Mouse (Mus musculus) heart, postnatal 36 days (tissue): ENCODE results near the gene Mt4. TPM values are rescaled to one million over a fixed set of nuclear protein-coding genes. Genes with fewer than 3 reads are reported as not detected.
"Not testable (repeated sequence)": the region's sequence is repeated elsewhere in the genome, so short reads cannot be mapped to it uniquely, and the experiment has no call there.

ENCODE experiments used
- DNase-seq, 2 experiments: peaks; one replicate each; pipeline ENCODE4 v3.0.0; 2021 to 2022
- intact Hi-C: fragments of 180-260 bp; cut with DNase I; formaldehyde crosslinking; loops from one replicate; pipeline ENCODE4 v1.15.1; 2025
- total RNA-seq, 2 experiments: library from RNA; stranded (reverse); gene quantifications; 2 replicates each; pipeline ENCODE4 v1.2.3; 2021

The Mt4 gene
- total RNA-seq, 2 experiments from 2014 or later: not detected

DNA sequence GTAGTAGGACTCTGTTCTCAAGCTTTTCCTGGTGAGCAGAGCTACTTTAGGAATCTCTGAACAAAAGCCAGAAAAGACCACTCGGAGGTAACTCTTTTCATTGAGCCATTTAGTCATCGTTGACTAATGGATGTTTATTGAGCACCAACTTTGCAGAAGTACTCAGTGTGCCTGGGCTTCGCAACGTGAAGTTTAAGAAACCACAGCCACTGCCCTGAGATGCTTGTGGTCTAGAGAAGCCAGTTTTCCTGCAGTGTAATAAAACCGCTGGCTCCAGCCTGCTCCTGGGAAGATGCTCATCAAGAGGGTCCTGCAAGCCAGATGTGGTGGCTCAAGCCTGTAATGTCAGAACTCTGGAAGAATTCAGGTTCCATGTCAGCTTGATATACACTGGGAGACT lies 4.9 kb upstream of the Mt4 start:
- DNase-seq: no peak
- intact Hi-C loops: no loop called here

- intact Hi-C loops, DNase-seq: not testable (repeated sequence)
These were observed 2.4 kb upstream of the Mt4 start for GRCm38 (mm10) chr8:94134601-94135000.

- intact Hi-C loops: no loop called here
- no peak for DNase-seq
These were observed 1.4 kb upstream of the Mt4 start for GRCm38 (mm10) chr8:94135556-94135955.

GRCm38 (mm10) chr8:94136192-94136591 lies 805 bp upstream of the Mt4 start:
- intact Hi-C loops: no loop called here
- DNase-seq: no peak

DNA sequence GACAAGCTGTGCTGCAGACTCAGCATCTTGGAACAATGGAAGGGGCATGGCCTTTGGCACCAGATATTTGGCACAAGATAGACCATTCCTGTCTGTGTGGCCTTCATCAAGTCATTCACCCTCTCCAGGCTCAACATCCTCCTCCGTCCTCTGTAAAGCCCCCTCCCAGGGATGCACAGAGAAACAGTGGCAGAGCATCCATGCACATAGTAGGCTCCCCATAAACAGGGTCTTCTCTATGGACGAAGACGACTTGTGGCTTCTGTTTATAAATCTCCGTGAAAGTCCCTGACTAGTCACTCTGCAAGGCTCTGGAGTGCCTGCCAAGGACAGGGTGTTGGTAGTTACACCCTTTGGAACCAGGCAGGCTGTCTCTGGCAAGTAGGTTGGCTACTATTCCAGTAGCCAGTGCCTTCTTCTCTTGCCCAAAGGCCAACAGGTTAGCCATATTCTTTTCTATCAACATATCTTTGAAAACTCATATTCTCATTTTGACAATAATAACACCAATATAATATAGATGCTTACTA lies 3.3 kb downstream of the Mt4 start:
- no peak for DNase-seq
- intact Hi-C loops: no loop called here

GRCm38 (mm10) chr8:94148236-94148635 lies 11.2 kb downstream of the Mt4 start:
- no peak for DNase-seq
- intact Hi-C loops: no loop called here

- intact Hi-C loops: no loop called here
- no peak for DNase-seq
These were observed 13.9 kb downstream of the Mt4 start for GRCm38 (mm10) chr8:94150925-94151324.

DNA sequence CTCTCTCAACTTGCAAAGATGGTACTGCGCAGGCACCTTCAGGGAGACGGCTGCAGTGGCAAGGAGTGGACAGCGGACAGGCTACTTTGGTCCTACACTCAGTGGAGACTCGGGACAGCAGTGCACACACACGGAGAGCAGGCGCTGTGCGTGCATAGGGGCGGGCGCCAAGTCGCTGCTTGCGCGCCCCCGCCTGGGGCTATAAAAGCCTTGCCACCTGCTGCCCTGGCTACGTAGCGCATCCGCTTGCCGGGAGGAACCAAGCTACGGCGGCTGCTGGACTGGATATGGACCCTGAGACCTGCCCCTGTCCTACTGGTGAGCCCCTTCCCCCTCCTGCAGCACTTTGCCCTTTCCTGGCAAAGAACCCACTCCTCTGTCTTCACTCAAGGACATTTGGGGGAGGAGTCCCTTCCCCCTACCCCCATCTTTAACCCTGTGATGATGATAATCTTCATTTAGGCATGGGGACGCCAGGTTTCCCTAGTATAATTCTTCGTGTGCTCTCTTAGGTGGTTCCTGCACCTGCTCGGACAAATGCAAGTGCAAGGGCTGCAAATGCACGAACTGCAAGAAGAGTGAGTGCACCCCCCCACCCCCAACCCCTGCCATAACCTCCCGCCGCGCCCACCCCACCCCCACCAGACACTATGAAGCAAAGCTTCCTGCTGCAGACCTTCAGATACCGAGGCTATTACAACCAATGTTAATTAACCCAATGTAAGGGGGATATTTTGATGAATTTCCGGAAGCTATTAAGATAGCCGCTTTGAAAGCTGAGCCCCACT lies 15.7 kb downstream of the Mt4 start, which contains the start of gene Mt3:
Mt3 (plus strand) TSS at position 95 of the 788 bp plus-strand sequence.
- intact Hi-C loops: no loop called here
- peak; percentile 30 to 34 for DNase-seq

GRCm38 (mm10) chr8:94153451-94153850 lies 16.5 kb downstream of the Mt4 start:
- no peak for DNase-seq
- intact Hi-C loops: no loop called here

DNA sequence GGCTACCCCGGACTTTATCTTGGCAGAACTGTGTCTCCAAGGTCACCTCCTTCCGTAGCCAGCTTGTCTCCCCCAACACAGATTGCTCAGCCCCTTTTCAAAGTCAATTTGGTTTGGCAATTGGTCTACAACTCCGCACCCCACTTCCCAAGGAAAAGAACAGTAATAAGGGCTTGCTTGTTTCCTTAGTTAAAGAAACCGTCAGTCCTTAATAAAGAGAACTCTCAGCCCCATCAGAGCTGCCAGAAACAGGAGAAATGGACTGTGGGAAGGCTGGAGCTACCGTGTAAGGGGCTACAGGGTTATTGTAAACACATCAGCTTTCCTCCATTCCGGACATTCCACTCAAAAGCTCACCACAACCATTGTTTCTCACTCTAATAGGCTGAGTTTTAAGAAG lies 17.5 kb downstream of the Mt4 start:
- intact Hi-C loops: no loop called here
- DNase-seq: no peak

- intact Hi-C loops: no loop called here
- DNase-seq: no peak
These were observed 19.1 kb downstream of the Mt4 start for GRCm38 (mm10) chr8:94156092-94156491.

DNA sequence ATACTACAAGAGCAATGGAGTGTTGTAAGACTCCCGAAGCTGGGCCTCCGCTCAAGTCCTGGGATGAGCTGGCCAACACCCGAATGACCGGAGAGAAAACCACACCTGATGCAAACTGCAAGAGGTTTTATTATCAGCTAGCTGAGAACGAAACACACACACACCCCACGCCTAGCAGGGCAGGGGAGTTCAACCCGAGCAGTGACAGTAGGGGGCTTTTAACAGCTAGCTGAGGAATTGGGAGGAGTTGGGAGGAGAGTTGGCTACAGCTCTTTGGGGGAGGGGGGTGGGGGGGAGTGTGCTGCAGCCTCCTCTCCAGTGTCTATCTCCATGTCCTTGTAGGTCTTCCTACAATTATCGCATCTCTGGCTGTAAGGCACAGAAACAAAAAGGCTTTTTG lies 28.8 kb downstream of the Mt4 start:
- intact Hi-C loops, DNase-seq: not testable (repeated sequence)

- DNase-seq: peak; percentile 92 to 96
- intact Hi-C loops: loop anchor here (1.0 kb wide), 2 partner anchors 19 to 32 kb away; no protein-coding TSS in a partner anchor
These were observed 30.2 kb downstream of the Mt4 start for GRCm38 (mm10) chr8:94167244-94167643.

DNA sequence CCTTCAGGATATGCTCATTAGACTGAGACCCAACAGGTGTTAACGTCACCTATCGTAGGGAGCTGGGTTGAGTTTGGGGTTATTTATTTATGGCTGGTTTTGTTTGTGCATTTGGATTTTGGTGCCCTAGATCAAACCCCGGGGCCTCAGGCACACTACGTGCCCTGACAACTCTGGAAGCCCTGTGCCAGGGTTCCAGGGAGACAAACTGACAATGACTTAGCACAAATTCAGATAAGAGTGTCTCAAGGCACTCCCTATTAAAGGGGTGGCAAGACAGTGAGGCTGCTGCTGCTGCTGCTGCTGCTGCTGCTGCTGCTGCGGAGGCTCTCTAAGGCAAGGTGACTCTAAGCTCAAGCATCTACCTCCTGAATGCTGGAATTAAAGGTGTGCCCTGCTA lies 32.5 kb downstream of the Mt4 start:
- intact Hi-C loops: no loop called here
- no peak for DNase-seq

DNA sequence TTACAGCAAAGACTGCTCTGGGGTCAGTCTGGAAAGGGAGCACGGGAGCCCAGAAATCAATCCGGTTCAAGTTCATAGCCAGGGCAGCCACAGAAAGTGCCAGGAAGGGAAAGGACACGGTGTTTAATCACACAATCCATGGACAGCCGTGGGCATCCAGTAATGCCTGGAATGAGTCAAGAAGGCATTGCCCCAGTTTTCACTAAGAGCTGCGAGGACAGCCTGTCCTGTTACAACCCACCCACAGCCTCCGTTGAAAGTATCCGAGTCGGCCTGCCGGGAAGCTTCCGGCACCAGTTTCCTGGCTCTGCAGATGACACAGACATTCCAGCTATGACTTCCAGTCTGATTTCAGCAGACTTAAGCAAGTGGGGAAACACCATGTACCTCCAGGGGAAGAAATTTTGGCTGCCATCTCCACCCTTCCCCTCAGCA lies 34.3 kb downstream of the Mt4 start:
- intact Hi-C loops: no loop called here
- peak; percentile 49 to 58 for DNase-seq

GRCm38 (mm10) chr8:94172075-94172808 lies 35.2 kb downstream of the Mt4 start, which contains the start of gene Mt2:
Gene Mt2, plus strand, starts transcription at chr8:94172664.
- intact Hi-C loops: no loop called here
- peak; percentile 70 to 80 for DNase-seq

DNA sequence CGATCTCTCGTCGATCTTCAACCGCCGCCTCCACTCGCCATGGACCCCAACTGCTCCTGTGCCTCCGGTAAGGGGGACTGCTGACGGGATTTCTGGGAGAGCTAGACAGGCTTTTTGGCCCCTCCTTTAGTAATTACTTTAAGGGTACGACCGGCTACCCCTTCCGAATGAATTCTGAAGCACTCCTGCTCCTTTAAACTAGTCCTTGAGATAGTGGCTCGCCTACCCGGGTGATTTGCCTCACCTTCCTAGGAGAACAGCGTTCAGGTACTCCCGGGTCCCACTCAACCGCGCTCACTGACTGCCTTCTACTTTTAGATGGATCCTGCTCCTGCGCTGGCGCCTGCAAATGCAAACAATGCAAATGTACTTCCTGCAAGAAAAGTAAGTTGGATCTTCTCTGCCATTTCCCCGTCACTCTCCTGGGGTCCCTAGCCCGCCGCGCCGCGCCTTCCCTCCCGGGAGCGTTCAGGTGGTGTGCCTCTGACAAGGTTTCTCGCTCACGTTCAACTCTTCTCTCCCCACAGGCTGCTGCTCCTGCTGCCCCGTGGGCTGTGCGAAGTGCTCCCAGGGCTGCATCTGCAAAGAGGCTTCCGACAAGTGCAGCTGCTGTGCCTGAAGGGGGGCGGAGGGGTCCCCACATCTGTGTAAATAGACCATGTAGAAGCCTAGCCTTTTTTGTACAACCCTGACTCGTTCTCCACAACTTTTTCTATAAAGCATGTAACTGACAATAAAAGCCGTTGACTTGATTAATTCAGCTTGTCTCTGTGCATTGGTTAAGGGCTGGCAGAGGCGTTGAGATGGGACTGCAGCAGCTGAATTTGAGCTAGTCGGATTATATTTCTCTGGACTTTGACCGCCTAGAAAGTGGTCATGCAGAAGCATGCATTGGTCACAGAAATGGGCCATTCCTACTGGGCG lies 36.1 kb downstream of the Mt4 start:
- DNase-seq: peak in 1 of 2 experiments; percentile 40
- intact Hi-C loops: no loop called here

DNA sequence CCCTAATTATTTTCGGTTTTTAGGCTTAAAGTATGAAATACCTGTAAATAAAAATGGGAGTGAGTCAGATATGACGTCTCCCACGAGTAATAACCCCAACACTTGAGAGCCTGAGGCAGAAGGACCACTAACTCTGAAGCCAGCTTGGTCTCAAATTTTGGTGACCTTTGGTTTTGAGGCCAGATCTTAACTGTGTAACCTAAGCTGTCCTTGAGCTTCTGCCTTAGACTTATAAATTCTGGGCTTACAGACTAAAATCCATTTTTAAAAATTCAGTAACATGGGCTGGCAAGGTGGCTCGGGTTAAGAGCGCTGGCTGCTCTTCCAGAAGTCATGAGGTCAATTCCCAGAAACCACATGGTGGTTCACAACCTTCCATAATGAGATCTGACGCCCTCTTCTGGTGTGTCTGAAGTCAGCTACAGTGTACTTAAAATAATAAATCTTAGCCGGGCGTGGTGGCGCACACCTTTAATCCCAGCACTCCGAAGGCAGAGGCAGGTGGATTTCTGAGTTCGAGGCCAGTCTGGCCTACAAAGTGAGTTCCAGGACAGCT lies 36.9 kb downstream of the Mt4 start:
- no peak for DNase-seq

GRCm38 (mm10) chr8:94174619-94175213 lies 37.7 kb downstream of the Mt4 start:
- DNase-seq: no peak
- intact Hi-C loops: loop anchor here (5.0 kb wide), 1 partner anchor 1277 kb away; no protein-coding TSS in a partner anchor

More for the DNA sequence above, 36.9 kb downstream of the Mt4 start:
- intact Hi-C loops: no loop called here
